Mouse (Mus musculus): ENCODE results near the gene Prkcq.

DNA sequence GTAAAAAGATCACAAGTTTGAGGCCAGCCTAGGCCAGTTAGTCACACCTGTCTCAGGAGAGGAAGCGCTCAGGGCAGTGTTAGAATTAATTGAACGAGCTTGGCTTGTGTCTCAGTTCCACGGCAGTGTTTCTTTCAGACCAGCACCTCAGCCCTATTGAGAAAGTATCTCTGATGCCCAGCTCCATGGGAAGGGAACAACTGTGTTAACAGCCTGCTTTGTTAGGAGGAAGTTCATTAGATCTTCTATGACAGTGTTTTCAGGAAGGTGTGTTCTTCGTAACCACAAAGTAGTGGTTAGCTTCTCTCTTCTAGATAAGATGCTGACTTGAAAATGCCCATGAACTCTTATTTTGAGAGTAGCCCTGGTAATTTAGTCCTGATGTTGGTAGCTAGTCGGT is 31.4 kb downstream of the Prkcq start:
- TF ChIP-seq POLR2A (IDR thresholded peaks at IDR 0.05; ENCODE audit: extremely low read depth, insufficient read depth, low read length) (no peak), CTCF (IDR thresholded peaks at IDR 0.05; ENCODE audit: low read depth, low read length) (no peak)
